Mouse (Mus musculus) layer of hippocampus, adult 6 months (tissue): Measurements from ENCODE around the gene Zxdb. TPM values are rescaled to one million over a fixed set of nuclear protein-coding genes. Genes with fewer than 3 reads are reported as not detected.

Experiments
- long read RNA-seq, 2 experiments: library from polyadenylated mRNA; unstranded; transcript quantifications; one replicate each; pipeline ENCODE4 v2.0.0; 2019 to 2020
- polyA plus RNA-seq: library from polyadenylated mRNA; unstranded; fragments of <200 nt; fragmentation: Nextera tagmentation; gene quantifications from 2 replicates; pipeline ENCODE4 v1.2.3, GENCODE M21; 2021

Zxdb gene
- polyA plus RNA-seq = 1.7 and 1.9 TPM in 2 replicates
- long read RNA-seq, experiment 1, full-length matches to known transcripts = 6 of 6 reads
- long read RNA-seq, experiment 1, partial matches to known transcripts = 0 of 6 reads
- long read RNA-seq, experiment 1, other reads (novel, unspliced or antisense) = 0 of 6 reads
- long read RNA-seq, experiment 2, full-length matches to known transcripts = 15 of 15 reads
- long read RNA-seq, experiment 2, partial matches to known transcripts = 0 of 15 reads
- long read RNA-seq, experiment 2, other reads (novel, unspliced or antisense) = 0 of 15 reads

GRCm38 (mm10) chrX:94724192-94724971 is at the start of gene Zxdb:
Zxdb (plus strand) TSS chrX:94724569.

Other genes starting within 250 kb of the Zxdb start
- gene Maged1, start 182.4 kb upstream of the Zxdb start, polyA plus RNA-seq = 326 and 331 TPM in 2 replicates
- 9.8 and 10.0 TPM in 2 replicates for gene Gspt2, start 88.5 kb upstream of the Zxdb start, polyA plus RNA-seq